Mouse (Mus musculus) brain, embryonic 18.5 days (tissue): ENCODE results near the gene Cldn10.
"Not testable (repeated sequence)": the region's sequence is repeated elsewhere in the genome, so short reads cannot be mapped to it uniquely, and the experiment has no call there.

ENCODE experiments used
- DNase-seq: peaks from one replicate; pipeline ENCODE4 v3.0.0-alpha.2; 2012; ENCODE audit warnings: low read depth, low spot score

Cldn10 gene

GRCm38 (mm10) chr14:118787621-118788020 is at the start of gene Cldn10:
Gene Cldn10, plus strand, starts transcription at chr14:118787908.
- DNase-seq, result no peak

GRCm38 (mm10) chr14:118741780-118742179 is 45.9 kb upstream of the Cldn10 start:
- no peak for DNase-seq

GRCm38 (mm10) chr14:118742862-118743261 is 44.8 kb upstream of the Cldn10 start:
- DNase-seq, result no peak

GRCm38 (mm10) chr14:118749068-118749467 is 38.6 kb upstream of the Cldn10 start:
- DNase-seq, result no peak

GRCm38 (mm10) chr14:118749715-118750114 is 38.0 kb upstream of the Cldn10 start:
- no peak for DNase-seq

- DNase-seq, result no peak
Measured at GRCm38 (mm10) chr14:118750505-118751192, 37.1 kb upstream of the Cldn10 start.

GRCm38 (mm10) chr14:118751193-118751753 is 36.4 kb upstream of the Cldn10 start:
- DNase-seq, result no peak

- no peak for DNase-seq
Measured at GRCm38 (mm10) chr14:118756015-118756414, 31.7 kb upstream of the Cldn10 start.

GRCm38 (mm10) chr14:118756566-118756965 is 31.1 kb upstream of the Cldn10 start:
- DNase-seq, result no peak

- DNase-seq, result not testable (repeated sequence)
Measured at GRCm38 (mm10) chr14:118763362-118763761, 24.3 kb upstream of the Cldn10 start.

GRCm38 (mm10) chr14:118763917-118764495 is 23.7 kb upstream of the Cldn10 start:
- DNase-seq, result no peak

- DNase-seq, result no peak
Measured at GRCm38 (mm10) chr14:118765306-118765705, 22.4 kb upstream of the Cldn10 start.

- DNase-seq, result no peak
Measured at GRCm38 (mm10) chr14:118765951-118766350, 21.8 kb upstream of the Cldn10 start.

GRCm38 (mm10) chr14:118766368-118766767 is 21.3 kb upstream of the Cldn10 start:
- no peak for DNase-seq

GRCm38 (mm10) chr14:118767673-118768353 is 19.9 kb upstream of the Cldn10 start:
- peak; percentile 30 for DNase-seq

- DNase-seq, result no peak
Measured at GRCm38 (mm10) chr14:118768354-118768713, 19.4 kb upstream of the Cldn10 start.

- DNase-seq, result no peak
Measured at GRCm38 (mm10) chr14:118773668-118774067, 14.0 kb upstream of the Cldn10 start.

- DNase-seq, result peak; percentile 12
Measured at GRCm38 (mm10) chr14:118774507-118775428, 12.9 kb upstream of the Cldn10 start.

GRCm38 (mm10) chr14:118775554-118775953 is 12.2 kb upstream of the Cldn10 start:
- no peak for DNase-seq

- DNase-seq, result no peak
Measured at GRCm38 (mm10) chr14:118776372-118776771, 11.3 kb upstream of the Cldn10 start.

GRCm38 (mm10) chr14:118777478-118777877 is 10.2 kb upstream of the Cldn10 start:
- no peak for DNase-seq
